Mouse (Mus musculus) thymus, postnatal 36 days (tissue): Measurements from ENCODE around the gene Ep300.
A peak's percentile ranks its signal among the peaks of the same experiment; 100 is the strongest.

Experiments used
- DNase-seq, 2 experiments: peaks; one replicate each; pipeline ENCODE4 v3.0.0; 2022; ENCODE audit warnings: mixed read lengths in 2 of 2

Ep300 gene

DNA sequence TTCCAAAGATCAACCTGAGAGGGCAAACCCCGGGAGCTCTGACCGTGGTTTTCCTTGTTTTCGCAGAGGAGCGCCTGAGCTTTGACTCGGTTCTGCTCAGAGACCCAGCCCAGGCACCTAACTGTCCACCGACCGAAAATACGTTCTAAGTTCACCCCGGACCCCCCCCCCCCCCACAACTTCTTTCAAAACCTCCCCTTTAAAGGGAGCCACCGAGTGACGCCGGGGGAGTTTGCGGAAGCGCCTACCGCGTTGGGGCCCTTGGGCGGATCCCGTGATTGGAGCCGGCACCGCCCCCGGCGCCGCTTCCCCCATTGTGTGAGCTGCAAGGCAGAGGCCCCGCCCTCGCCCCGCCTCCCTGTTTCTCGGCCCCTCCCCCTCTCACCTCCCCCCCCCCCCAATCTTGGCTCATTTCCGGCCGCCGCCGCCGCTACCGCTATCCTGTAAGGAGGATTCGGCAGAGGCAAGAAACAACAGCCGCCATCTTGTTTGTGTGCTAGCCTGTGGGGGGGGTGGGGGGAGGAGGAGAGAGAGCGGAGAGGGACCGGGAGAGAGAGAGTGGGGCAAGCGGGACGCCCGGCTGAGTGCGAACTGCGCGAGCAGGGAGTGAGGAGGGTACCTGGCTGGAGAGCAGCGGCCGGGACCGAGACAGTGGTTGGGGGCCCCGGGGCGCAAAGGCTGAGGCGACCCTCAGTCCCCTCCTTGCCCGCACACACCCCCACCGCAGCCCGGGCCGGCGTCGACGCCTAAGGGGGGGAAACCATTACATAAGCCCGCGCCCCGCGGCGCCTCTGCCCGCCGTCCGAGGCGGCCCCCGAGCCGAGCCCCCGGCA is at the start of gene Ep300:
Gene Ep300 (plus strand): TSS at position 439 of the 833 bp plus-strand sequence.
- DNase-seq: peak; percentile 95 to 98

DNA sequence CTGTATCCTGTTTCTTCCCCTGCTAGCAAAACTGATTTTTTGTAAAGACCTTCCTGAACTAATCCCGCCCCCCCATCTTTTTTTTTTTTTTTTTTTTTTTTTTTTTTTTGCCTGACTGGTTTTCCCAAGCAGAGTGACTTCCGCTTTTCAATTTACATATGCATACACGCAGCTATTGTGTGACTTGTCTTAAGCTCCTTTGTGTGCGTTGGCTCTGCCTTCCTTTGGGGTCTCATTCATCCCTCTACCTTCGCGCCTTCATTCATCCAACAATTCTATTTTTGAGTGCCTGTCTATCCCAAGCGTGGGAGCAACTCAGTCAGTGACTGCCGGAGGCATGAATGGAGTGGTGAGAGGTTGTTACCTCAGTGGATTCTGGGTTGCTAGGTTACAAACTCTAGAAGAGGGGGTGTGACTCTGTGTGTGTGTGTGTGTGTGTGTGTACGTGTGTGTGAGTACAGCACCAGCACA is 49.2 kb upstream of the Ep300 start:
- no peak for DNase-seq

DNA sequence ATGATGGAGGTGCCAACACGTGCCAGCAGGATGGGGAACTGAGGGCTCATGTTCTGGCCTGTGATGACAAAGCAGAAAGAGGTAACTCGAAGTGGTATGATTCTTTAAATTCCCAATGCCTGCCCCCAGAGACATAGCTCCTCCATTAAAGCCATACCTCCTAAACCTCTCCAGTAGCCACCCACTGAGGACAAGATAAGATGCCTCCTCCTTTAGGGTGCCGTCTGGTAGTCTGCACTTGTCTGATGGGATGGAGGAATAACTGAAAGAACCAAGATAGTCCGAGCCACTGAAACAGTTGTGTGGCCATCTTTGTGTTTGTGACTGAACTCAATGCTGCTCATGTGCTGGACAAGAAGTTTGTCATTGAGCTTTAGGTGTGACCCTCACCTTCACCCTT is 47.0 kb upstream of the Ep300 start:
- no peak for DNase-seq

- DNase-seq: peak; percentile 29 to 42
Observed at GRCm38 (mm10) chr15:81539560-81539959, 45.6 kb upstream of the Ep300 start.

DNA sequence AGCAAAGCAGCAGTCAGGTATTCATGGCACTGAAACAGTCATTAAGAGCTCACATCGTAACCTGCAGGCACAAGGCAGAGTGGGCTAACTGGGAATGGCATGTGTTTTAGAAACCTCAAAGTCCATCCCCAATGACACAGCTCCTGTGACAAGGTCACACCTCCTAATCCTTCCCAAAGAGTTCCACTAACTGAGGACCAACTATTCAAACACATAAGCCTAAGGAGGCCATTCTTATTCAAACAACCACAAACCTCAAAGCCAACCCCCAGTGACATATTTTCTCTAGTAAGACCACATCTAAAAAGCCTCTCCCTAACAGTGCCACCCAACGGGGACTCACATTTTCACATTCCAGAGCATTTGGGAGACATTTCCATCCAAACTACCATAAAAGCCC is 40.2 kb upstream of the Ep300 start:
- no peak for DNase-seq

- no peak for DNase-seq
Observed at GRCm38 (mm10) chr15:81545387-81546176, 39.6 kb upstream of the Ep300 start.

GRCm38 (mm10) chr15:81553455-81553854 is 31.7 kb upstream of the Ep300 start:
- DNase-seq: no peak

DNA sequence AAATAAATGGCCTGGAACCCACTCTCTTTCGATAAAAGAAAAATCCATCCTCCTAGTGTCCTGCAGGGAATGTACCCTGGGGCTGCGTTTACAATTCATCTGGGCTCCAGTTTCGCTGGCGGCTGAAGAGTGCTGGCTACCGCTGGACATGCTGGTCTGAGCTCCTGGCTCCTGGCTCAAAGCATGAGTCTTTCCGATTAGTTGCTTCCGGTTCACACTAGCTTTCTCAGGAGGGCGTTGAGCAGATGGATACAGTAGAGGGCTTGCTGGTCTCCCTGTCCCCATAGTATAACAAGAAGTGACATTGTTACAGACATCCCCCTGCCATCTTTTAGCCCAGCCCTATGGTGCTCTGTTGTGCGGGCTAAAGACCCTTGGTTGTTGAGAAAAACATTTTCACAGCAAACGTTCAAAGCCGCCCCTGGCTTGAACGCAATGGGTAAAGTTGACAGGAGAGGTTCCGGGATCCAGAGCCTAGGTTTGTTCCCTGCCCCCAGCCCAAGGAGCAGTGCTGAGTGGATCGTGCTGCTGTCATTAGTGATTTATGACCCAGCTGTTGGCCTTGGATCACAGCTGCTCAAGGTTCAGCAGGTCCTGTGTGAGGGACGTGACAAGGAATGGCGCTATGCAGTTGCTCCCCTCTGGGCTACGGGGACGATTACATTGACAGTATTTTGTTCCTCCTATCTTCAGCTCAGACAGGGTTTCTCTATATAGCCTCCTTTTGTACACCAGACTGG is 30.4 kb upstream of the Ep300 start:
- DNase-seq: no peak

DNA sequence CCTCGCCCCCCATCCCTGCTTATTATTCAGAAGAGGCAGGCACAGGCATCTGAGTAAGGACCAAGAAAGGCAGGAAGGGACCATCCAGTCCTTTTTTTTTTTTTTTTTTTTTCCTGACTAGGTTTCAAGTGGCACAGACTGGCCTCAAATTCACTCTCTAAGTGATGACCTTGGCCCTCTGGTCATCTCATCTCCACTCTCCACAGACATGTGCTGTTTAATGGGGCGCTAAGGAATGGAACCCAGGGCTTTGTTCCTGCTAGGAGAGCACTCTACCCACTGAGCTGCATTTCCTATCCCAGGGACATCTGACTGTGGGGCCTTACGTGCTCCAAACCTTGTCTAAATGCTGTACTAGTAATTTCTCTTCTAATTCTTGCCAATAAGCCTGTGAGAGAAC is 29.2 kb upstream of the Ep300 start:
- DNase-seq: no peak

DNA sequence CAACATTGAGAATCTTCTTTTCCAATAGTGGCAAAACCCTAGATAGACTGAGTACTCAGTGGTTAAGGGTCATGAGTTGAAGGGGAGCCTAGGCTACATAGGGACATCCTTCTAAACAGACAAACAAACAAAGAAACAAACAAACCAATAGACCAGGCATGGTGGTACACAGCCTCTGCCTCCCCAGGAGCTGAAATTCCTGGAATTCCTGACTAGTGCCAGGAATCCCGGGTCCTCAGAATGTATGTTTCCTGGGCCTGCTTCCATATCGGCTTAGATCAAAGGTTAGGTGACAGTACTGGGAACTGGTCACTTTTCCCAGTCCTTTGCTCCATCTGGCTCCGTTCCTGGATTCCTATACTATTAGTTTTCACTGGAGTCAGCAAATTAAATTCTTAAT is 23.6 kb upstream of the Ep300 start:
- no peak for DNase-seq

DNA sequence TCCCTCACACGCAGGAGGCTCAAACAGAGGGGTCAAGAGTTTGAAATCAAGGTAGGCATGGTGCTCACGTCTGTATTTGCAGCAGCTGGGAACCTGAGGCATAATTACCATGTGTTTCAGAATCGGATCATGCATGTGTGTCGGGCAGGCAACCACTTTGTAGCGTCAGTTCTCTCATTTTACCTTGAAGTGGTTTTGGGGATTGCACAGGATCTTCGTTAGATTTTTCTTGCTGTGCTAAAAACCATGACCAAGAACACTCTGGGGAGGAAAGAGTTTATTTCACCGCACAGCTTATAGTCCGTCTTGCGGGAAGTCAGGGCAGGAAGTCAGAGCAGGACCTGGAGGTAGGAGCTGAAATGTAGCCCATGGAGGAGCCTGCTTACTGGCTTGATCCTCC is 23.2 kb upstream of the Ep300 start:
- no peak for DNase-seq

GRCm38 (mm10) chr15:81562491-81563488 is 22.4 kb upstream of the Ep300 start:
- no peak for DNase-seq

DNA sequence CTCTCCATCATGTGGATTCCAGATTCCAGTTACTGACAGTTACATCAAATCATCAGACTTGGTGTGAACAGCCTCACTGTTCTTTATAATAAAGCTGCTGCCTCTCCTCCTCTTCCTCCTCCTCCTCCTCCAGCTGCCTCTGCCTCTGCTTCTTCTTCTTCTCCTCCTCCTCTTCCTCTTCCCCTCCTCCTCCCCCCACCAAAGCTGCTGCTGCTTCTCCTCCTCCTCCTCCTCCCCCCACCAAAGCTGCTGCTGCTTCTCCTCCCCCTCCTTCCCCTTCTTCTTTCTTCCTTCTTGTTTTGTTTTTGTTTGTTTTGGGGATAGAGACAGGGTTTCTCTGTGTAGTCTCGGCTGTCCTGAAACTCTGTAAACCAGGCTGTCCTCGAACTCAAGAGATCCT is 17.1 kb upstream of the Ep300 start:
- peak; percentile 11 to 23 for DNase-seq

DNA sequence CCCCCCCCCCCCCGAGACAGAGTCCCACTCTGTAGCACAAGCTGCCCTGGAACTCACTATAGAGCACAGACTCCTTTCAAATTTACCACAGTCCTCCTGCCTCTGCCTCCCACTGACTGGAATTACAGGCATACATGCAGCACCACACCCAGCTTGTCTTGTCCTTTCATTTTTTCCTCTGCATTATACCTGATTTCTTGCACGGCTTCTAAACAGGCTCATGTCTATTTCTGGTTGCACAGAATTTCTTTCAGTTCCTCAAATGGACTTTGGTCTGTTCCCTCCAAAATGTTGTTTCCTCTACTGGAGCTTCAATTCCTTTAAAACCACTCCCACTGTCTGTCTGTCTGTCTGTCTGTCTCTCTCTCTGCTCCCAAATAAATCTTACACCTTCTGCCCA is 16.6 kb upstream of the Ep300 start:
- DNase-seq: no peak

DNA sequence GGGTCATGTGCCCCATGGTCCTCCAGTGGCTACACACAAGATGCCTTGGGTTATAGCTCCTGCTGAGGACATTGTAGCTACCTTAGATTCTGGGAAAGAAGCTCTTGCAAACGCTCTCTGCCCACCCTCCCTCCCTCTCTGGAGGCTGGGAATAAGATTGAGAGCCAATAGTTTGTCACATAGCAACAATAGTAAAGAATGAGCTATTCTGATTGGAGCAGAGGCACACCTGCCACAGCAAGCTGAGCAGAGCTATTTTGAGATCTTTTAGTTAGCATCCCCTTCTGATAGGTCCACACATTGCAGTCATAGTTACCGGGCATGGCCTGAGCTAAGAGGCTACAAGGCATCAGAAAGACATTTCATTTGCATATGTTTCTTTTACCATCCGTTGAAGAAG is 8.2 kb upstream of the Ep300 start:
- DNase-seq: no peak

GRCm38 (mm10) chr15:81577743-81578165 is 7.4 kb upstream of the Ep300 start:
- no peak for DNase-seq

DNA sequence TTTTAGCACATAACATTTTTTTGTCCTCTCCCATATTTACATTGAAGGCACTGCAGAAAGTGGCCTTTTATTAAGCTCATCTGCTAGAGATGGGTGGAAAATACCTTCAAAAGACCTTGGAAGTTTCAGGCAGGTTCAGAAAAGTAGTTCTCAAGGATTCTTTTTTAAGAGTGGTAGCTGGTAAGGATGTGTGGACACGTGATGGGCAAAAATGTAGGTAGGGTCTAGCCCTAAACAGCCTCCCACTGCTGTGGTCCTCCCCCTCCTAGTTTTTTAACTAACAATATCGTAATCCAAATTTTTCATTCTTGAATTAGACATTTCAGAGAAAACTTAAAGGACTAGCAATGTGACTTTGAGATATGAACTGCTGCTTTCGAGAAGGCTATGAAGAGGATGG is 685 bp upstream of the Ep300 start:
- no peak for DNase-seq

GRCm38 (mm10) chr15:81585746-81586461 is 753 bp downstream of the Ep300 start:
- peak; percentile 89 to 93 for DNase-seq

DNA sequence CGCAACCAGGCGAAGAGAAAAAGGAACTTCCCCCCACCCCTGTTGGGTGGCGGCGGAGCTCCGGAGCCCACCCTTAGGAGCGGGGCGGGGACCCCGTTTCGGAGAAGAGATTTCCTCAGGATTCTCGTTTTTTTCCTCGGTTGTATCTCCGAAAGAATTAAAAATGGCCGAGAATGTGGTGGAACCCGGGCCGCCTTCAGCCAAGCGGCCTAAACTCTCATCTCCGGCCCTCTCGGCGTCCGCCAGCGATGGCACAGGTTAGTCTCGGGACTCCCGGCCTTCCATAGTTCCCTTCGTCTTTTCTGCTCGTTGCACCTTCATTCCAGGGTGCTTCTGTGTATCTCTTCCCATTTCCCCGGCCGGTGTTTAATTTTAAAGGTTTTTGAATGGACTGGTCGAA is 1.3 kb downstream of the Ep300 start:
- DNase-seq: no peak

GRCm38 (mm10) chr15:81587686-81588085 is 2.5 kb downstream of the Ep300 start:
- DNase-seq: no peak

GRCm38 (mm10) chr15:81594146-81594696 is 9.1 kb downstream of the Ep300 start:
- no peak for DNase-seq
